Mouse (Mus musculus) G1E (cell line): ENCODE results near the gene Gm13283.
"Not testable (repeated sequence)": the region's sequence is repeated elsewhere in the genome, so short reads cannot be mapped to it uniquely, and the experiment has no call there.

ENCODE experiments used
- CTCF ChIP-seq: IDR thresholded peaks from 2 replicates; pipeline ENCODE4 v1.5.1; 2012; ENCODE audit warnings: low read depth, low read length, inconsistent platforms, mixed read lengths
- GATA1 ChIP-seq: IDR thresholded peaks from 2 replicates; pipeline ENCODE4 v1.6.1; 2012; ENCODE audit warnings: borderline replicate concordance, low read length, inconsistent platforms, mixed read lengths

DNA sequence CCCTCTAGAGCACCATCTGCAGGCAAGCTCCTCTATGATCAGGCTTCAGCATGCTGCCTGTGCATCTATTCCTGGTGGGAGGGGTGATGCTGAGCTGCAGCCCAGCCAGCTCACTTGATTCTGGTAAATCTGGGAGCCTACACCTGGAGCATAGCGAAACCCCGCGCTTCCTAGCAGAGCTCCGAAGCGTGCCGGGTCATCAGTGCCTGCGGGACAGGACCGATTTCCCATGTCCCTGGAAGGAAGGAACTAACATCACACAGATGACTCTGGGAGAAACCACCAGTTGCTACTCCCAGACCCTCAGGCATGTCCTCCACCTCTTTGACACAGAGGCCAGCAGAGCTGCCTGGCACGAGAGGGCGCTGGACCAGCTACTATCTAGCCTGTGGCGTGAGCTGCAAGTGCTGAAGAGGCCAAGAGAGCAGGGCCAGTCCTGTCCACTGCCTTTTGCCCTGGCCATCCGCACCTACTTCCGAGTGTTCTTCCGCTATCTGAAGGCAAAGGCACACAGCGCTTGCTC lies 5.0 kb upstream of the Gm13283 start, which contains the start of gene Gm13271:
- TF ChIP-seq CTCF, GATA1: not testable (repeated sequence)
